Mouse (Mus musculus) thymus, adult 2 months (tissue): Measurements from ENCODE around the gene B3gntl1.

Source experiments
- CTCF ChIP-seq: fragments of 200-500 bp; IDR thresholded peaks from 2 replicates; pipeline ENCODE4 v1.5.1; 2012; ENCODE audit warnings: mild to moderate bottlenecking, control low read depth, low read length, moderate library complexity, borderline replicate concordance; ENCODE audit not compliant: control insufficient read depth, poor library complexity, insufficient read depth; ENCODE audit errors: extremely low read depth
- POLR2A ChIP-seq: fragments of 200-500 bp; IDR thresholded peaks from 2 replicates; pipeline ENCODE4 v1.6.1; 2012; ENCODE audit warnings: mild to moderate bottlenecking, low read length, control low read depth, moderate library complexity; ENCODE audit not compliant: control insufficient read depth, poor library complexity, insufficient read depth; ENCODE audit errors: extremely low read depth

GRCm38 (mm10) chr11:121655807-121656511, 17.0 kb downstream of the B3gntl1 start:
- TF ChIP-seq POLR2A (no peak), CTCF (no peak)
